Mouse (Mus musculus): ENCODE results near the gene Hfm1.

Gene Hfm1

GRCm38 (mm10) chr5:106925488-106926368 is at the start of gene Hfm1:
TSS of gene Hfm1 (minus strand) at chr5:106926321.
- peak; percentile 28 to 58 for DNase-seq (ENCODE audit: low spot score in 2 of 2)

- no peak for DNase-seq (ENCODE audit: low spot score in 2 of 2)
These were observed 47.8 kb upstream of the Hfm1 start for GRCm38 (mm10) chr5:106973883-106974282.

- no peak for DNase-seq (ENCODE audit: low spot score in 2 of 2)
These were observed 41.5 kb upstream of the Hfm1 start for GRCm38 (mm10) chr5:106967578-106967977.

GRCm38 (mm10) chr5:106966443-106966842 is 40.3 kb upstream of the Hfm1 start:
- no peak for DNase-seq (ENCODE audit: low spot score in 2 of 2)

GRCm38 (mm10) chr5:106964513-106965014 is 38.4 kb upstream of the Hfm1 start:
- no peak for DNase-seq (ENCODE audit: low spot score in 2 of 2)

GRCm38 (mm10) chr5:106963584-106964512 is 37.7 kb upstream of the Hfm1 start, which contains the start of gene Cdc7:
TSS of gene Cdc7 (plus strand) at chr5:106964322.
- peak; percentile 96 to 98 for DNase-seq (ENCODE audit: low spot score in 2 of 2)

- no peak for DNase-seq (ENCODE audit: low spot score in 2 of 2)
These were observed 34.3 kb upstream of the Hfm1 start for GRCm38 (mm10) chr5:106960451-106960850.

GRCm38 (mm10) chr5:106959031-106959430 is 32.9 kb upstream of the Hfm1 start:
- no peak for DNase-seq (ENCODE audit: low spot score in 2 of 2)

- DNase-seq (ENCODE audit: low spot score in 2 of 2) = no peak
These were observed 30.3 kb upstream of the Hfm1 start for GRCm38 (mm10) chr5:106956467-106956866.

GRCm38 (mm10) chr5:106948683-106949082 is 22.6 kb upstream of the Hfm1 start:
- DNase-seq (ENCODE audit: low spot score in 2 of 2) = no peak

GRCm38 (mm10) chr5:106946342-106946741 is 20.2 kb upstream of the Hfm1 start:
- DNase-seq (ENCODE audit: low spot score in 2 of 2) = no peak

GRCm38 (mm10) chr5:106927996-106928395 is 1.9 kb upstream of the Hfm1 start:
- no peak for DNase-seq (ENCODE audit: low spot score in 2 of 2)

- no peak for DNase-seq (ENCODE audit: low spot score in 2 of 2)
These were observed 207 bp upstream of the Hfm1 start for GRCm38 (mm10) chr5:106926369-106926686.

GRCm38 (mm10) chr5:106919315-106919714 is 6.8 kb downstream of the Hfm1 start:
- DNase-seq (ENCODE audit: low spot score in 2 of 2) = no peak

- DNase-seq (ENCODE audit: low spot score in 2 of 2) = no peak
These were observed 29.2 kb downstream of the Hfm1 start for GRCm38 (mm10) chr5:106896879-106897278.

- DNase-seq (ENCODE audit: low spot score in 2 of 2) = peak; percentile 24 to 33
These were observed 34.3 kb downstream of the Hfm1 start for GRCm38 (mm10) chr5:106891773-106892172.

- peak in 1 of 2 experiments; percentile 19 for DNase-seq (ENCODE audit: low spot score in 2 of 2)
These were observed 38.6 kb downstream of the Hfm1 start for GRCm38 (mm10) chr5:106887303-106888071.

GRCm38 (mm10) chr5:106885517-106885916 is 40.6 kb downstream of the Hfm1 start:
- DNase-seq (ENCODE audit: low spot score in 2 of 2) = no peak

GRCm38 (mm10) chr5:106876438-106876837 is 49.7 kb downstream of the Hfm1 start:
- no peak for DNase-seq (ENCODE audit: low spot score in 2 of 2)

- peak; percentile 44 to 77 for DNase-seq (ENCODE audit: low spot score in 2 of 2)
These were observed 65.7 kb downstream of the Hfm1 start for GRCm38 (mm10) chr5:106860415-106860814.

GRCm38 (mm10) chr5:106853284-106853683 is 72.8 kb downstream of the Hfm1 start:
- DNase-seq (ENCODE audit: low spot score in 2 of 2) = no peak

All from spleen, postnatal 10 days (tissue).